Mouse (Mus musculus): ENCODE measurements around the gene Kansl2. TPM values are rescaled to one million over a fixed set of nuclear protein-coding genes. Genes with fewer than 3 reads are reported as not detected.

Gene Kansl2
- polyA plus RNA-seq, 1 experiment from 2014 or later, result 138 TPM

GRCm38 (mm10) chr15:98512799-98513321 is 21.2 kb downstream of the Kansl2 start:
- no peak for DNase-seq (ENCODE audit: low spot score)
- Histone ChIP-seq H3K36me3 (ENCODE audit: control insufficient read depth, insufficient read depth, low read length) (no peaks in the 10 kb centered on the region), H3K4me3 (ENCODE audit: low read depth, low read length) (no peak overlapping the region), H3K9ac (ENCODE audit: low read length) (no peak overlapping the region), H3K27ac (ENCODE audit: low read depth, low read length) (no peak overlapping the region), H3K4me2 (ENCODE audit: low read depth, low read length, severe bottlenecking) (no peak overlapping the region), H3K4me1 (replicated peaks; ENCODE audit: control insufficient read depth, insufficient read depth, low read length) (no peaks in the 10 kb centered on the region; the same call in 1 of the 2 replicates), H3K9me3 (ENCODE audit: control insufficient read depth, low read length) (no peaks in the 10 kb centered on the region), H3K27me3 (ENCODE audit: control insufficient read depth, insufficient read depth, low read length) (no peaks in the 10 kb centered on the region)
- ATAC-seq (replicated peaks; ENCODE audit: low FRiP score), result no peak
- 69% methylated on average over 17 of the region's 17 CpGs for WGBS

- no peaks in the 10 kb centered on the region for H3K9me3 ChIP-seq (ENCODE audit: control insufficient read depth, low read length)
- ATAC-seq (replicated peaks; ENCODE audit: low FRiP score) (no peak), DNase-seq (ENCODE audit: low spot score) (no peak)
- no peaks in the 10 kb centered on the region for H3K27me3 ChIP-seq (ENCODE audit: control insufficient read depth, insufficient read depth, low read length)
- WGBS, result 79% methylated on average over 8 of the region's 8 CpGs
- H3K27ac ChIP-seq (ENCODE audit: low read depth, low read length), result no peak overlapping the region
- no peak overlapping the region for H3K4me3 ChIP-seq (ENCODE audit: low read depth, low read length)
- H3K4me2 ChIP-seq (ENCODE audit: low read depth, low read length, severe bottlenecking), result no peak overlapping the region
- no peaks in the 10 kb centered on the region for H3K36me3 ChIP-seq (ENCODE audit: control insufficient read depth, insufficient read depth, low read length)
- H3K9ac ChIP-seq (ENCODE audit: low read length), result no peak overlapping the region
- no peaks in the 10 kb centered on the region; the same call in 1 of the 2 replicates for H3K4me1 ChIP-seq (replicated peaks; ENCODE audit: control insufficient read depth, insufficient read depth, low read length)
These were observed 21.8 kb downstream of the Kansl2 start for GRCm38 (mm10) chr15:98512232-98512631.

GRCm38 (mm10) chr15:98511386-98511928 is 22.6 kb downstream of the Kansl2 start:
- Histone ChIP-seq H3K27me3 (ENCODE audit: control insufficient read depth, insufficient read depth, low read length) (no peaks in the 10 kb centered on the region), H3K36me3 (ENCODE audit: control insufficient read depth, insufficient read depth, low read length) (no peaks in the 10 kb centered on the region), H3K27ac (ENCODE audit: low read depth, low read length) (no peak overlapping the region), H3K4me1 (replicated peaks; ENCODE audit: control insufficient read depth, insufficient read depth, low read length) (no peaks in the 10 kb centered on the region; the same call in 1 of the 2 replicates), H3K4me2 (ENCODE audit: low read depth, low read length, severe bottlenecking) (no peak overlapping the region), H3K9ac (ENCODE audit: low read length) (no peak overlapping the region), H3K4me3 (ENCODE audit: low read depth, low read length) (no peak overlapping the region), H3K9me3 (ENCODE audit: control insufficient read depth, low read length) (no peaks in the 10 kb centered on the region)
- ATAC-seq (replicated peaks; ENCODE audit: low FRiP score), result no peak
- no peak for DNase-seq (ENCODE audit: low spot score)
- 69% methylated on average over 13 of the region's 13 CpGs for WGBS

- no peaks in the 10 kb centered on the region; the same call in 1 of the 2 replicates for H3K4me1 ChIP-seq (replicated peaks; ENCODE audit: control insufficient read depth, insufficient read depth, low read length)
- H3K27me3 ChIP-seq (ENCODE audit: control insufficient read depth, insufficient read depth, low read length), result no peaks in the 10 kb centered on the region
- no peaks in the 10 kb centered on the region for H3K9me3 ChIP-seq (ENCODE audit: control insufficient read depth, low read length)
- DNase-seq (ENCODE audit: low spot score) (peak; percentile 90), ATAC-seq (replicated peaks; ENCODE audit: low FRiP score) (no peak; the same call in 1 of the 2 replicates)
- WGBS, result 34% methylated on average over 25 of the region's 25 CpGs
- no peaks in the 10 kb centered on the region for H3K36me3 ChIP-seq (ENCODE audit: control insufficient read depth, insufficient read depth, low read length)
- H3K27ac ChIP-seq (ENCODE audit: low read depth, low read length), result no peak overlapping the region
- no peak overlapping the region for H3K9ac ChIP-seq (ENCODE audit: low read length)
- 0 out of 2 replicates have a peak overlapping the region, but pooled peaks have one; percentile 10 for H3K4me3 ChIP-seq (ENCODE audit: low read depth, low read length)
- peak overlapping the region; percentile 19 for H3K4me2 ChIP-seq (ENCODE audit: low read depth, low read length, severe bottlenecking)
These were observed 23.4 kb downstream of the Kansl2 start for GRCm38 (mm10) chr15:98510438-98511385.

DNA sequence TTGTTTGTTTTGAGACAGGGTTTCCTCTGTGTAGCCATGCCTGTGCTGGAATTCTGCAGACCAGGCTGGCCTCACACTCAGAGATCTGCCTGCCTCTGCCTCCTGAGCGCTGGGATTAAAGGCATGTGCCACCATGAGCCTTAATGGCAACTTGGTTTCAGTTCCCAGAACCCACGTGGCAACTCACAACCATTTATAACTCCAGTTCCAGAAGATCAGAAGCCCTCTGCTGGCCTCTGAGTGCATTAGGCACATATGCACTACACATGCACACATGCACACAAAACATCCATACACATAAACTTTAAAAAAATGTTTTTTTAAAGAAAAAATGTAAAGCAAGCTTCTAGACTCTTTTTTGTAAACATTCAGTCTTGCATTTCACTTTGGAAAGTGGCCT is 24.7 kb downstream of the Kansl2 start:
- no peaks in the 10 kb centered on the region for H3K9me3 ChIP-seq (ENCODE audit: control insufficient read depth, low read length)
- H3K4me2 ChIP-seq (ENCODE audit: low read depth, low read length, severe bottlenecking), result no peak overlapping the region
- ATAC-seq (replicated peaks; ENCODE audit: low FRiP score) (no peak), DNase-seq (ENCODE audit: low spot score) (no peak)
- no peaks in the 10 kb centered on the region for H3K36me3 ChIP-seq (ENCODE audit: control insufficient read depth, insufficient read depth, low read length)
- H3K9ac ChIP-seq (ENCODE audit: low read length), result no peak overlapping the region
- H3K27ac ChIP-seq (ENCODE audit: low read depth, low read length), result no peak overlapping the region
- H3K4me3 ChIP-seq (ENCODE audit: low read depth, low read length), result no peak overlapping the region
- WGBS, result 60% methylated on average over 2 of the region's 2 CpGs
- H3K27me3 ChIP-seq (ENCODE audit: control insufficient read depth, insufficient read depth, low read length), result no peaks in the 10 kb centered on the region
- H3K4me1 ChIP-seq (replicated peaks; ENCODE audit: control insufficient read depth, insufficient read depth, low read length), result no peaks in the 10 kb centered on the region; the same call in 1 of the 2 replicates

DNA sequence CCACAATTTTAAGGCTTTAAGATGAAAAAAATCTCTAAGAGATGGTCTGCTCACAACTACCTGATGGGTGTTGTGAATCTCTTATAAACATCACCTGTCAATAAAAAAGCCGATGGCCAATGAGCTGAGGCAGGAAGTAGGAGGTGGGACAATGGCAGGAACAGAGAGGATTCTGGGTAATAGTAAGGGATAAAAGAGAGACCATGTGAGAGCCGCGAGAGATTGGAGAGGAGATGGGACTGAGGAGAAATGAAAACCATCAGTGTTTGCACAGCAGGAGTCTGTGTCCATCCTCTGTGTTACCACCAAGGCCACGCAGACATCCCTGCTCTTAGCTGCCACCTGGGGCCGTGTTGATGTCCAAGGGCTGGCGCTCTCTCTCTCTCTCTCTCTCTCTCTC is 26.7 kb downstream of the Kansl2 start:
- DNase-seq (ENCODE audit: low spot score) (no peak), ATAC-seq (replicated peaks; ENCODE audit: low FRiP score) (no peak)
- H3K27me3 ChIP-seq (ENCODE audit: control insufficient read depth, insufficient read depth, low read length), result no peaks in the 10 kb centered on the region
- no peak overlapping the region for H3K4me2 ChIP-seq (ENCODE audit: low read depth, low read length, severe bottlenecking)
- no peak overlapping the region for H3K27ac ChIP-seq (ENCODE audit: low read depth, low read length)
- H3K4me1 ChIP-seq (replicated peaks; ENCODE audit: control insufficient read depth, insufficient read depth, low read length), result no peaks in the 10 kb centered on the region; the same call in 1 of the 2 replicates
- H3K4me3 ChIP-seq (ENCODE audit: low read depth, low read length), result no peak overlapping the region
- WGBS, result 88% methylated on average over 6 of the region's 6 CpGs
- no peak overlapping the region for H3K9ac ChIP-seq (ENCODE audit: low read length)
- no peaks in the 10 kb centered on the region for H3K9me3 ChIP-seq (ENCODE audit: control insufficient read depth, low read length)
- H3K36me3 ChIP-seq (ENCODE audit: control insufficient read depth, insufficient read depth, low read length), result no peaks in the 10 kb centered on the region

DNA sequence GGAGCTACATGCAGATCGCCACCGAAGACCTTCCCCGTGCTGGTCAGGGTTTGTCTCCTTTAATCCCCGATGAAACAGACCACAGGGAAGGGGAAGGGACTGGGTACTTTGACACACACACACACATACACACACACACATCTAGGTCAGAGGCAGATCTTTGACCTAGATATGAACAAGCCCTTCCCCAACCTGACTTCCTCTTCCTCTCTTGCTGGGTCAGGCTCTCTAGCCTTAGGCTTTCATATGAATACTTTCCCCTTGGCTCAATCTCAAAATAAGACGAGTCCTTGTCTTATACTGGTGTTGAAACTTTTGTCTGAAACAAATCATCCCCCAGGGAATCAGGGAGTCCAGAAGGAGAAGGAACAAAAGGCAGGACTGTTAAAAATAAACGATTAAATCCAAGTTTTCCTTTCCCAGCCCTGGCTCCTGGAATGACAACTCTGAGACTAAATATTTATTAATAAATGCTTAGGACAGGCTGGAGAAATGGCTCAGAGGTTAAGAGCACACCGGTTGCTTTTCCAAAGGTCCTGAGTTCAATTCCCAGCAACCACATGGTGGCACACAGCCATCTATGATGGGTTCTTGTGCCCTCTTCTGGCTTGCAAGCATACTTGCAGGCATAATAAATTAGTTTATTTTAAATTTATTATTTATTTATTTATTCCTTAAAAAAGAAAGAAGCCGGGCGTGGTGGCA is 27.7 kb downstream of the Kansl2 start:
- Histone ChIP-seq H3K27me3 (ENCODE audit: control insufficient read depth, insufficient read depth, low read length) (no peaks in the 10 kb centered on the region), H3K9me3 (ENCODE audit: control insufficient read depth, low read length) (no peaks in the 10 kb centered on the region), H3K4me2 (ENCODE audit: low read depth, low read length, severe bottlenecking) (no peak overlapping the region), H3K4me1 (replicated peaks; ENCODE audit: control insufficient read depth, insufficient read depth, low read length) (no peaks in the 10 kb centered on the region; the same call in 1 of the 2 replicates), H3K27ac (ENCODE audit: low read depth, low read length) (no peak overlapping the region), H3K36me3 (ENCODE audit: control insufficient read depth, insufficient read depth, low read length) (no peaks in the 10 kb centered on the region), H3K9ac (ENCODE audit: low read length) (no peak overlapping the region), H3K4me3 (ENCODE audit: low read depth, low read length) (no peak overlapping the region)
- ATAC-seq (replicated peaks; ENCODE audit: low FRiP score) (no peak), DNase-seq (ENCODE audit: low spot score) (no peak)
- WGBS, result 85% methylated on average over 9 of the region's 9 CpGs

DNA sequence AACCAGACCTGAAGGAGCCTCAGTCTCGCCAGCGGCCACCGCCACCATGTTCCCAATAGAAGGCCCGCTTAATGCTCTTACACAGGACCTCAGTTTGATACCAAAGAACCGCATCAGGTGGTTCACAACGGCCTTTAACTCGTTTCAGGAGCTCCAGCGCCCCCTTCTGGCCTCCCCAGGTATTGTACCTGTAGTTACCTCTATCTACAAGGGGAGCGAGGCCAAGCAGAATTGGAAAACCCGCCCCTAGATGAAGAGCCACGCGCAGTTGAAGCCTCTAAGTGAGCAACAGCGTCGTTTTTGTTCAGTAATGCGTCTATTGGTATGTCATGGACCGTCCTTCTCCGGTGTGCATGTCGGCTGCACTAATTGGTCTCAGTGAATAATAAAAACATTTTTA is 29.6 kb downstream of the Kansl2 start:
- Histone ChIP-seq H3K9ac (ENCODE audit: low read length) (no peak overlapping the region), H3K27me3 (ENCODE audit: control insufficient read depth, insufficient read depth, low read length) (no peaks in the 10 kb centered on the region), H3K4me3 (ENCODE audit: low read depth, low read length) (no peak overlapping the region), H3K36me3 (ENCODE audit: control insufficient read depth, insufficient read depth, low read length) (no peaks in the 10 kb centered on the region), H3K4me1 (replicated peaks; ENCODE audit: control insufficient read depth, insufficient read depth, low read length) (no peaks in the 10 kb centered on the region), H3K4me2 (ENCODE audit: low read depth, low read length, severe bottlenecking) (no peak overlapping the region), H3K27ac (ENCODE audit: low read depth, low read length) (no peak overlapping the region), H3K9me3 (ENCODE audit: control insufficient read depth, low read length) (no peaks in the 10 kb centered on the region)
- ATAC-seq (replicated peaks; ENCODE audit: low FRiP score) (no peak), DNase-seq (ENCODE audit: low spot score) (peak; percentile 87)
- 12% methylated on average over 18 of the region's 18 CpGs for WGBS
